Mouse (Mus musculus) stomach, postnatal 0 days (tissue): ENCODE data around the gene Carm1. TPM values are rescaled to one million over a fixed set of nuclear protein-coding genes. Genes with fewer than 3 reads are reported as not detected.
A peak's percentile ranks its signal among the peaks of the same experiment; 100 is the strongest.

ENCODE experiments used
- ATAC-seq: fragments of 200-750 bp; cut with Nextera tagmentation; 2 replicates; pipeline ENCODE4 v1.8.0; 2017; ENCODE audit not compliant: low FRiP score, low TSS enrichment
- DNase-seq: peaks from one replicate; pipeline ENCODE4 v3.0.0-alpha.2; 2016; ENCODE audit warnings: low spot score
- H3K27ac ChIP-seq: fragments of 300-500 bp; sonication (generic); replicated peaks from 2 replicates; pipeline ENCODE4 v1.5.1; 2014; ENCODE audit warnings: mild to moderate bottlenecking, control low read depth
- H3K27me3 ChIP-seq: fragments of 300-500 bp; sonication (generic); 2 replicates; pipeline ENCODE4 v1.6.1; 2014; ENCODE audit warnings: low read length; ENCODE audit not compliant: control insufficient read depth, insufficient read depth
- H3K36me3 ChIP-seq: fragments of 300-500 bp; sonication (generic); 2 replicates; pipeline ENCODE4 v1.6.1; 2014; ENCODE audit warnings: low read length, mixed read lengths; ENCODE audit not compliant: control insufficient read depth, insufficient read depth
- H3K4me1 ChIP-seq: fragments of 300-500 bp; sonication (generic); replicated peaks from 2 replicates; pipeline ENCODE4 v1.6.1; 2014; ENCODE audit warnings: antibody characterized with exemption; ENCODE audit not compliant: control insufficient read depth, insufficient read depth
- H3K4me2 ChIP-seq: fragments of 300-500 bp; sonication (generic); replicated peaks from 2 replicates; pipeline ENCODE4 v1.6.1; 2014; ENCODE audit warnings: low read depth, mild to moderate bottlenecking, control low read depth, moderate library complexity
- H3K4me3 ChIP-seq: fragments of 300-500 bp; sonication (generic); 2 replicates; pipeline ENCODE4 v1.5.1; 2014; ENCODE audit warnings: low read depth, low read length, control low read depth
- H3K9ac ChIP-seq: fragments of 300-500 bp; sonication (generic); 2 replicates; pipeline ENCODE4 v1.6.1; 2014; ENCODE audit warnings: mild to moderate bottlenecking, low read length, control low read depth, mixed read lengths
- H3K9me3 ChIP-seq: fragments of 300-500 bp; sonication (generic); 2 replicates; pipeline ENCODE4 v1.6.1; 2016; ENCODE audit warnings: low read length; ENCODE audit not compliant: control insufficient read depth
- CTCF ChIP-seq: IDR thresholded peaks from 2 replicates; pipeline ENCODE4 v1.5.1; 2016; ENCODE audit warnings: antibody characterized with exemption, low read depth, mild to moderate bottlenecking, moderate library complexity
- EP300 ChIP-seq: optimal IDR thresholded peaks from 2 replicates; pipeline ENCODE3; 2016; ENCODE audit warnings: antibody characterized with exemption
- WGBS: fragments of 180-500 bp; shearing (Covaris S2); extraction: QIAGEN DNeasy Blood & Tissue Kit; methylation state at CpG from one replicate; pipeline ENCODE4 v1.1.7; 2014; 5-methylcytosine and 5-hydroxymethylcytosine counted together
- polyA plus RNA-seq: library from polyadenylated mRNA; unstranded; fragments of >200 nt; fragmentation: Nextera tagmentation; extraction: Ambion mirVana; gene quantifications from 2 replicates; pipeline ENCODE4 v1.2.1, GENCODE M21; 2015

Carm1 gene
- polyA plus RNA-seq, 1 experiment from 2014 or later: 12.0 TPM

- no peak overlapping the region for H3K4me2 ChIP-seq
- no peaks in the 10 kb centered on the region for H3K9me3 ChIP-seq
- no peaks in the 10 kb centered on the region for H3K4me1 ChIP-seq
- no peak overlapping the region for H3K9ac ChIP-seq
- no peaks in the 10 kb centered on the region for H3K27me3 ChIP-seq
- H3K4me3 ChIP-seq: no peak overlapping the region
- 87% methylated on average over 6 of the region's 6 CpGs for WGBS
- DNase-seq (no peak), ATAC-seq (no peak)
- no peak overlapping the region for H3K27ac ChIP-seq
- TF ChIP-seq EP300: no peak
- TF ChIP-seq CTCF: peak; percentile 32
- H3K36me3 ChIP-seq: no peaks in the 10 kb centered on the region
These were observed 8.6 kb downstream of the Carm1 start for GRCm38 (mm10) chr9:21555198-21555742.

GRCm38 (mm10) chr9:21556996-21557395 lies 10.3 kb downstream of the Carm1 start:
- peak overlapping the region; percentile 13; the same call in 1 of the 2 replicates for H3K9ac ChIP-seq
- H3K4me2 ChIP-seq: no peak overlapping the region
- TF ChIP-seq CTCF (no peak), EP300 (no peak)
- H3K27ac ChIP-seq: no peak overlapping the region
- no peak for ATAC-seq
- no peak for DNase-seq
- WGBS: 71% methylated on average over 2 of the region's 2 CpGs
- no peaks in the 10 kb centered on the region for H3K4me1 ChIP-seq
- no peaks in the 10 kb centered on the region for H3K36me3 ChIP-seq
- no peaks in the 10 kb centered on the region for H3K9me3 ChIP-seq
- H3K27me3 ChIP-seq: no peaks in the 10 kb centered on the region
- no peak overlapping the region for H3K4me3 ChIP-seq

- Histone ChIP-seq H3K4me2 (no peak overlapping the region), H3K9ac (no peak overlapping the region), H3K27me3 (no peaks in the 10 kb centered on the region), H3K9me3 (no peaks in the 10 kb centered on the region), H3K4me3 (no peak overlapping the region), H3K36me3 (peaks cover 4% of the 10 kb centered on the region; the same call in 1 of the 2 replicates), H3K4me1 (no peaks in the 10 kb centered on the region), H3K27ac (no peak overlapping the region)
- ATAC-seq (no peak), DNase-seq (no peak)
- WGBS: 76% methylated on average over 2 of the region's 2 CpGs
- TF ChIP-seq CTCF (no peak), EP300 (no peak)
These were observed 10.9 kb downstream of the Carm1 start for GRCm38 (mm10) chr9:21557556-21557955.

GRCm38 (mm10) chr9:21558366-21558765 lies 11.7 kb downstream of the Carm1 start:
- Histone ChIP-seq H3K9ac (no peak overlapping the region), H3K4me2 (no peak overlapping the region), H3K27ac (no peak overlapping the region), H3K27me3 (no peaks in the 10 kb centered on the region), H3K4me1 (no peaks in the 10 kb centered on the region), H3K4me3 (no peak overlapping the region), H3K9me3 (no peaks in the 10 kb centered on the region), H3K36me3 (peaks cover 4% of the 10 kb centered on the region; the same call in 1 of the 2 replicates)
- 0 out of 2 replicates have a peak, but pooled peaks have one; percentile 51 for ATAC-seq
- 62% methylated on average over 4 of the region's 4 CpGs for WGBS
- no peak for DNase-seq
- TF ChIP-seq EP300 (no peak), CTCF (no peak)

GRCm38 (mm10) chr9:21559151-21559550 lies 12.5 kb downstream of the Carm1 start:
- Histone ChIP-seq H3K27ac (no peak overlapping the region), H3K9me3 (no peaks in the 10 kb centered on the region), H3K36me3 (peaks cover 4% of the 10 kb centered on the region; the same call in 1 of the 2 replicates), H3K4me1 (no peaks in the 10 kb centered on the region), H3K9ac (no peak overlapping the region), H3K4me3 (no peak overlapping the region), H3K4me2 (no peak overlapping the region), H3K27me3 (no peaks in the 10 kb centered on the region)
- WGBS: 96% methylated on average over 3 of the region's 3 CpGs
- no peak for ATAC-seq
- TF ChIP-seq EP300 (no peak), CTCF (no peak)
- no peak for DNase-seq

- Histone ChIP-seq H3K9ac (no peak overlapping the region), H3K9me3 (no peaks in the 10 kb centered on the region), H3K4me2 (no peak overlapping the region), H3K4me1 (no peaks in the 10 kb centered on the region), H3K27me3 (no peaks in the 10 kb centered on the region), H3K36me3 (peaks cover 8% of the 10 kb centered on the region; the same call in 1 of the 2 replicates), H3K4me3 (no peak overlapping the region), H3K27ac (no peak overlapping the region)
- DNase-seq: no peak
- WGBS: 63% methylated on average over 1 of the region's 1 CpGs
- ATAC-seq: peak; percentile 52
- TF ChIP-seq EP300 (no peak), CTCF (no peak)
These were observed 17.7 kb downstream of the Carm1 start for GRCm38 (mm10) chr9:21564420-21564819.
